Mouse (Mus musculus) myocyte (in vitro differentiated cells): Measurements from ENCODE around the gene Dap. TPM values are rescaled to one million over a fixed set of nuclear protein-coding genes. Genes with fewer than 3 reads are reported as not detected.

ENCODE experiments used
- H3K27me3 ChIP-seq: one replicate; pipeline ENCODE4 v1.6.1; 2011; ENCODE audit not compliant: control insufficient read depth, insufficient read depth, insufficient read length
- H3K36me3 ChIP-seq: one replicate; pipeline ENCODE4 v1.6.1; 2011; ENCODE audit not compliant: control insufficient read depth, insufficient read depth
- H3K4me2 ChIP-seq: one replicate; pipeline ENCODE4 v1.6.1; 2011; ENCODE audit warnings: low read depth, control low read depth
- H3K4me3 ChIP-seq: one replicate; pipeline ENCODE4 v1.5.1; 2011; ENCODE audit warnings: mild to moderate bottlenecking, control low read depth, moderate library complexity
- H3K79me2 ChIP-seq: one replicate; pipeline ENCODE4 v1.6.1; 2011; ENCODE audit not compliant: control insufficient read depth, insufficient read depth
- H3ac ChIP-seq: one replicate; pipeline ENCODE4 v1.6.1; 2011; ENCODE audit not compliant: control insufficient read depth, insufficient read length
- CEBPB ChIP-seq: IDR thresholded peaks from 2 replicates; pipeline ENCODE4 v1.6.1; 2011; ENCODE audit warnings: mild to moderate bottlenecking, moderate library complexity; ENCODE audit not compliant: poor library complexity, insufficient read depth, severe bottlenecking
- E2F4 ChIP-seq: IDR thresholded peaks from one replicate; pipeline ENCODE4 v1.6.1; 2011; ENCODE audit warnings: mild to moderate bottlenecking, control low read depth, moderate library complexity; ENCODE audit not compliant: insufficient read depth
- MAX ChIP-seq: IDR thresholded peaks from one replicate; pipeline ENCODE4 v1.6.1; 2011; ENCODE audit warnings: low read depth, mild to moderate bottlenecking, control low read depth
- MYOD1 ChIP-seq, 3 experiments: IDR thresholded peaks; one replicate each; pipeline ENCODE4 v1.6.1; 2011; ENCODE audit warnings: control low read depth in 2 of 3, low read depth in 2 of 3, mild to moderate bottlenecking in 2 of 3, moderate library complexity in 1 of 3; ENCODE audit not compliant: insufficient read length in 2 of 3, control insufficient read depth in 1 of 3
- MYOG ChIP-seq, 3 experiments: IDR thresholded peaks; one replicate each; pipeline ENCODE4 v1.6.1; 2011; ENCODE audit warnings: control low read depth in 2 of 3, low read depth in 2 of 3, mild to moderate bottlenecking in 2 of 3; ENCODE audit not compliant: insufficient read length in 2 of 3, control insufficient read depth in 1 of 3, insufficient read depth in 1 of 3
- POLR2A ChIP-seq: IDR thresholded peaks from one replicate; pipeline ENCODE4 v1.6.1; 2011; ENCODE audit warnings: low read depth, mild to moderate bottlenecking, control low read depth, moderate library complexity; ENCODE audit not compliant: insufficient read length
- POLR2AphosphoS2 ChIP-seq: IDR thresholded peaks from one replicate; pipeline ENCODE4 v1.6.1; 2011; ENCODE audit warnings: low read depth, control low read depth; ENCODE audit not compliant: insufficient read length
- REST ChIP-seq: IDR thresholded peaks from one replicate; pipeline ENCODE4 v1.6.1; 2011; ENCODE audit warnings: mild to moderate bottlenecking, control low read depth, moderate library complexity; ENCODE audit not compliant: insufficient read depth, insufficient read length
- SRF ChIP-seq: IDR thresholded peaks from one replicate; pipeline ENCODE4 v1.6.1; 2011; ENCODE audit warnings: low read depth; ENCODE audit not compliant: control insufficient read depth, insufficient read length
- TCF12 ChIP-seq: IDR thresholded peaks from one replicate; pipeline ENCODE4 v1.6.1; 2011; ENCODE audit warnings: mild to moderate bottlenecking, control low read depth; ENCODE audit not compliant: poor library complexity, insufficient read depth, severe bottlenecking
- TCF3 ChIP-seq: IDR thresholded peaks from one replicate; pipeline ENCODE4 v1.6.1; 2011; ENCODE audit warnings: low read depth, control low read depth; ENCODE audit not compliant: insufficient read length
- USF1 ChIP-seq: IDR thresholded peaks from one replicate; pipeline ENCODE4 v1.6.1; 2011; ENCODE audit warnings: low read depth, mild to moderate bottlenecking, control low read depth, moderate library complexity
- polyA plus RNA-seq: library from polyadenylated mRNA; unstranded; fragments of >200 nt; fragmentation: generic; extraction: Trizol; gene quantifications from one replicate; pipeline ENCODE4 v1.2.1, GENCODE M21; 2012; ENCODE audit warnings: missing spikeins

Dap gene
- polyA plus RNA-seq, 1 experiment, result 417 TPM

DNA sequence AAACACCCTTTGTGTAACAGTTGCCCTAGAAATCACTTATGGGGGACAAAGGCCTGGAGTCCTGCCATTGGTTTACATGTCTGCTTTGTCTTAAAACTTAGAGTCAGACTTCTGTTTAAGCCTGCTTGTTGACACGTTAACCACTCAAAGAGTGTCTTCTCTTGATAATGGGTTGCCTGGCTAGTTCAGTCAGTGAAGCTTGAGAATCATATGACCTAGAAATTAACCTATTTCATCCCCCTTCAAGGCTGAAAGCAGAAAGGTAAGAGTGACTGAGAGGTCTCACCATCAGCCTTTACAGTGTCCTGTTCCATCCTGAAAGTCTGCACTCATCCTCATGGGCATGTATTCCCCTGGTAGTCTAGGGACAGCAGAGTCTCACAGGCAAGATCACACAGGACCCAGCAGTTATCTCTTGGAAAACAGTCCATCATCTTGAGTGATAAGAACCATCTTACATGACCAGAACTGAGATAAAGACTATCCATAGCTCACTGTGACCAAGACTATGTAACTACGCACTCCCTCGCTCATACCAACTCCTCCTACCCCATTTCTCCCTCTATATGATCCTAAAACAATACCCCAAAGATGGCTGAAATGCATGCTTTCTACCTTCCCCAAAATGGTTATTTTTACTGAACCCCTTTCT lies 10.4 kb upstream of the Dap start:
- Histone ChIP-seq H3K27me3 (no peaks in the 10 kb centered on the region), H3K4me2 (no peak overlapping the region), H3K4me3 (no peak overlapping the region), H3K36me3 (no peaks in the 10 kb centered on the region), H3ac (no peak overlapping the region), H3K79me2 (no peaks in the 10 kb centered on the region)
- TF ChIP-seq USF1, result no peak
- TF ChIP-seq E2F4, result no peak
- no peak for TF ChIP-seq MAX
- TF ChIP-seq REST, result no peak
- TF ChIP-seq POLR2A, result no peak
- no peak for TF ChIP-seq MYOD1 (IDR thresholded peaks at IDR 0.05; ENCODE audit: control insufficient read depth in 1 of 3, insufficient read length in 2 of 3, low read depth in 2 of 3)
- no peak for TF ChIP-seq TCF3
- no peak for TF ChIP-seq TCF12
- TF ChIP-seq CEBPB, result no peak
- no peak for TF ChIP-seq MYOG (IDR thresholded peaks at IDR 0.05; ENCODE audit: control insufficient read depth in 1 of 3, insufficient read depth in 1 of 3, insufficient read length in 2 of 3, low read depth in 2 of 3)

DNA sequence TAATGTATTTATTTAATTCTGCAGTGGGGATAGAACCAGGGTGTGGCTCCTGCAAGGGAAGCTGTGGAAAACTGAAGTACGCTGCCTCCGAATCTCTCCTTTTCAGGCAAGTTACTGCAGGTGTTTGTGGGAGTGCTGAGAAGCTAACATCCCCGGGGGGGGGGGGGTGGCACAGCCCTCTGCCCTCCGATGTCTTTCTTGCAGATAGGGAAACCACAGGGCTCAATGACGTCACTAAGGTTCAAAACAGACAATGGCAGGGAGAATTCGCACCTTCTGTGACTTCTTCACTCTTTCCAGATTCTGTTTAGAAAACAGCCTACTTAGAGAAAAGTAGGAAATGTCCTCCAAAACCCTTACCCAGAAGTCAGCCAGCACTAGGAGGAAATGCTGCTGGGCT lies 1.9 kb upstream of the Dap start:
- Histone ChIP-seq H3K4me3 (no peak overlapping the region), H3K4me2 (no peak overlapping the region), H3ac (no peak overlapping the region), H3K27me3 (no peaks in the 10 kb centered on the region), H3K79me2 (peaks cover 35% of the 10 kb centered on the region), H3K36me3 (no peaks in the 10 kb centered on the region)
- TF ChIP-seq POLR2AphosphoS2, result no peak

DNA sequence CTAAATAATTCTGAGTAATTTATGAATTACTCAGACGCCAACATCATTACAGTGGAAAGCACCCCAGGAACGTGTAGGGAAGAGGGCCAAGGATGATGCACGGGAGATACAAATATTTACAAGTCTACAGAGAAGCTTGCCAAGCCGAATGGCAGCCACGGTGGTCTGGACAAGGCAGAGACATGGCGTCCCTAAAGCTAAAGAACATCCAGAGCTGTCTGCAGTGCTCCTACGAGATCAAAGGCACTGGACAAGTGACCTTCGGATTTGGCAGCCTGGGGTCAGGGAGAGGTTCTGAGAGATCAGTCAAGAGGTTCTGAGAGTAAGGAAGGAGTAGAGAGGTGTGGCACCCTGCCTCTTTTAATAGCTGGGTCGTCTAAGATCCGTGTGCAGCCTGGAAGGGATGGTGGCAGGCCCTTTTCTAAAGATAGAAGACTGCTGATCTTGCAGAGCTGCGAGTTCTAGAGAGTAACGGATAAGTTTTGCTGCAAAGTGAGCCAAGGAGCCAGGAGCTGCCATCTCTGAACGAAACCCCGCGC lies 449 bp upstream of the Dap start:
- TF ChIP-seq MAX (no peak), POLR2A (no peak), POLR2AphosphoS2 (no peak), CEBPB (no peak), TCF12 (no peak), E2F4 (no peak), USF1 (no peak), MYOD1 (IDR thresholded peaks at IDR 0.05; ENCODE audit: control insufficient read depth in 1 of 3, insufficient read length in 2 of 3, low read depth in 2 of 3) (no peak), MYOG (IDR thresholded peaks at IDR 0.05; ENCODE audit: control insufficient read depth in 1 of 3, insufficient read depth in 1 of 3, insufficient read length in 2 of 3, low read depth in 2 of 3) (no peak), SRF (no peak), REST (no peak), TCF3 (no peak)
- peaks cover 41% of the 10 kb centered on the region for H3K79me2 ChIP-seq
- H3K27me3 ChIP-seq, result no peaks in the 10 kb centered on the region

DNA sequence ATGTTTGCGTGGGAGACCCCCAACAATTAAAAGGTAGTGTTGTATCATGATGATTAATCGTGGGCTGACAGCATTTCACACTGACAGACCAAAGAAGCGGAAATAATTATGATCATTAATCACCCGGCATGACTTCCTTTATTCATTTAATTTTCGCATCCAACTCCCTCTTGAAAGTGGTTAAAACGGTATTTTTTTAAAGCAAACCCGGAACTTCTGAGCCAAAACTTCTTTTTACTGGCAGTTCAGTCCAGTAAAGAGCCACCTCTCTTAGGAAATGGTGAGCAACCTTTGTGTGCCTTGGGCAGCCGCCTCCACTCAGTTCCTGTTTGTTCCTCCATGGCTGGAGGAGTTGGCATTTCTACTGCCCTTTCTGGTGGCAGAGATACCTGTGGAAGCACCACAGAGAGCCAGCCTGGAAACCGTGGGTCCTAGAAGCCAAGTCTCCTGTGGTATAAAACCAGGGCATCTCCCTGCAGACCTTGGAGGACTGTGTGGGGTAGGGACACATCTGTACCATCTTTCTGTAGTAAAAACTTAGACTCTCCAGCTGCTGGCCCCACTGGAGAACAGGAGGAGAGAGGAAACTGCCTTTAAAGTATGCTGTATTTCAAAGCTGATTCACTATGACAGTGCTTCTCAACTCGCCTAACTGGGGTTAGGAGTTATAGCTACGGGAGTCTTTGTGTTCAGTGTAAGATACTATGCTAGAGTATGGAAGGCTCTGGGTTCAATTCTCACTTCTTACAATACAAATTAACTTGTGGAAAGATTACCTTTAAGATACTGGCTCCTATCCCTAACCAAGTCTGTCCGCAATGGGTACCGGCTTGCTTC lies 910 bp downstream of the Dap start:
- Histone ChIP-seq H3K4me2 (peak overlapping the region; percentile 63), H3ac (peak overlapping the region; percentile 25), H3K27me3 (no peaks in the 10 kb centered on the region), H3K79me2 (peaks cover 44% of the 10 kb centered on the region), H3K36me3 (no peaks in the 10 kb centered on the region), H3K4me3 (peak overlapping the region; percentile 52)
- TF ChIP-seq CEBPB (no peak), USF1 (no peak), POLR2A (no peak), MYOG (IDR thresholded peaks at IDR 0.05; ENCODE audit: control insufficient read depth in 1 of 3, insufficient read depth in 1 of 3, insufficient read length in 2 of 3, low read depth in 2 of 3) (no peak), REST (no peak), POLR2AphosphoS2 (no peak), TCF12 (no peak), MAX (no peak), E2F4 (no peak), TCF3 (no peak), MYOD1 (IDR thresholded peaks at IDR 0.05; ENCODE audit: control insufficient read depth in 1 of 3, insufficient read length in 2 of 3, low read depth in 2 of 3) (no peak), SRF (no peak)

More for the DNA sequence above, 449 bp upstream of the Dap start:
- no peaks in the 10 kb centered on the region for H3K36me3 ChIP-seq
- peak overlapping the region; percentile 25 for H3ac ChIP-seq
- H3K4me3 ChIP-seq, result peak overlapping the region; percentile 52
- peak overlapping the region; percentile 86 for H3K4me2 ChIP-seq
